Mouse (Mus musculus) thymus, postnatal 10 days (tissue): ENCODE measurements at regions not wholly inside any gene's neighbourhood (a gene's known extent, or its start where the extent isn't known, plus 50 kb on each side); places are given as distances from the start of the nearest gene placed in this dataset.
A peak's percentile ranks its signal among the peaks of the same experiment; 100 is the strongest.

ENCODE experiments used
- DNase-seq, 2 experiments: peaks; one replicate each; pipeline ENCODE4 v3.0.0; 2021; ENCODE audit warnings: low spot score in 2 of 2

DNA sequence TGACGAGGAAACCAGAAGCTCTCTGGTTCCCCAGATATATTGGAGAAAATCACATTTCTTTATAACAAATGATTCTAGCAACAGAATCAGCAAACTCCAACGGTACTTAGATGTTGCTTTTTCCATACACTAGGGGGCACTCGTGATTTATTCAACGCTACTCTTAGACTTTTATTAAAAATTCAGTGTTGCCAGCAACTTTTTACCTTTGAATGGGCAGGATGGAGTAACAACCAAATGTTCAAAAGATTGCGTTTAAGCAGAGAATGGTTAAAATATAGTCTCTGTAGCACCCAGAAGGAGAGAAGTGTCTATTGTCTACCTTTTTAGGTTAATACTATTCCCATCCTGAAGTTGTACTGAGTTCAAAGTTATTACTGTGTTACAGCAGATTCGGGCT is 715.4 kb upstream of the Cblb start:
- peak in 1 of 2 experiments; percentile 36 for DNase-seq

DNA sequence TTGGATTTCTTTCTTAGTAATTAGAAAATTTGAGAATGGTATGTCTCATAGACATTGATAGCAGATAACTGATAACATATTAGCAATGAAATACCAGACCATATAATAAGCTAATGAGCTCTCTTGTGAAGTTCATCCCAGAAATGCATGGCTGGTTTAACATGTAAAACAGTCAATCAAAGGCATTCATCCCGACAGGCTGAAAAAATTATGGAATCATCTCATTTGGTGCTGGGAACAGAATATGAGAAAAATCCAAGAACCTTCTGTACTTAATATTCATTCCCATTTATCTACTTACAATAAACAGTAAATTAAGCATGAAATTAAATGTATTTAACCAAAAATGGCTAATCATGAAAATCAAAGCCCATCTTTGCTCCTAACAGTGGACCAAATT is 698.8 kb upstream of the Cblb start:
- DNase-seq, result no peak

DNA sequence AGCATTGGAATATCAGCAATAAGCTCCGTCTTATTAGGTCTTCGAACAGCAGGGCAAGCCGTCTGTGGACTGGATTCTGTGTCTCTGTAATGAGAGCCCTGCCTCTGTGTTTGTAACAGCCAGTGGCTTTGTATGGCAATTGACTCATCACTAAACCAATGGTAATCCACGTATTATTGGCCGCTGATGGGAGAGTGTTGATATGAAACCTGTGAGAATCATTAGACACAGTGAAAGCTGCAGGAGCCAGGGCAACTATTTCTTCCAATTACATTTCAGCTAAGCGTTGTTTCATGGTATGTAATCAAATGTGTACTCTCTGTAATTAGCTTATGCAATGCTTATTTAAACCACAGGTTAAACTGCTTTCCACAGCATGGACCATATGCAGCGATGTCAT is 696.1 kb upstream of the Cblb start:
- no peak for DNase-seq

DNA sequence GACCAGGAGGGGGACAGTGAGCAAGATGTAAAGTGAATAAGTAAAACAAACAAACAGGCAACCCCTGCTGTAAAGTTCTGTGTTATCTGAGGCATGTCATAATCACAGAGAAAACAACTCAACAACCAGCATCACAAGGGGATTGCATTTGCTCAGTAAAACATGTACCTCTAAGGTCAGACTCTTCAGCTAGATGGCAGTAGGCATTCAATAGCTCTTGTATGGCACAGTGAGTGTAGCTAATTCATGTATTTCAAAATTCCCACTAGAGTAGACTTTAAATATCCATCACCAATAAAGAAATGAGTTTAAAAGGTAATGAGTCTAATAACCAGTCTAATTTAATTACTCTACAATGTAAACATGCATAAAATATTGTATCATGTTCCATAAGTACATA is 683.9 kb upstream of the Cblb start:
- no peak for DNase-seq

DNA sequence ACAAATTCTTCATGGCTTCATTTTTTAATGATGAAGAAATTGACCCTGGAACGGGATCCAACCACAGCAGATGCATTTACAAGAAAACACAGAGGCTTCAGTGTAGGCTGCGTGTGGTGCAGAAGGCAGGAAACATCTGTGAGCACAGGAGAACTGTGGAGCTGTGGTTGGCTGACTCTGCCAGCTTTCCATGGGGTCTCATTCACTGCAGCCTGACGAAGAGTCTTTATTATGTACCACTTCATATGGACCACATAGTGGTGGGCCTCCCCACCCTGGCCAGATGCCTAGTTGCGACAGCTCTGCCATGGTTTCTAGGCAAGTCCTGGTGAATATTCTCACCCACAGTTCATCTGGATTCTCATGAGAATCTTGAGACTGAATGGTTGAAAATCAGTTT is 678.9 kb upstream of the Cblb start:
- DNase-seq, result no peak

DNA sequence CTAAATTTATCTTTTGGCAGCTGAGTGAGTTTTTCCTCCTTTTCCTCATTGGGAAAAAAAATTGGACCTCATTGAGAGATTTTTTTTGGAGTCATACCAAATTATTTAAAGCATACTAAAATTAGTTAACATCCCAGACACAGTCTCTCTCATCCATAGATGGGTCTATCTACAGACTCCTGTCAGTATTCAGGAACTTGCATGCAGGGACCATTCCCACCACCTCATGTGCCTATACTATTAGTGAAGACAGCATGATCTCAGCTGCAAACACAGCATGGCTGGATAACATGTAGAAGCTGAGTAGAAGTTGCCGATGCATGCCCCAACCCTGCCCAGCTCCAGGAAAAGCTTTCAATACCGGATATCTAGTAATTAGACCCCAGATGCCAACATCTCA is 677.2 kb upstream of the Cblb start:
- DNase-seq, result no peak

DNA sequence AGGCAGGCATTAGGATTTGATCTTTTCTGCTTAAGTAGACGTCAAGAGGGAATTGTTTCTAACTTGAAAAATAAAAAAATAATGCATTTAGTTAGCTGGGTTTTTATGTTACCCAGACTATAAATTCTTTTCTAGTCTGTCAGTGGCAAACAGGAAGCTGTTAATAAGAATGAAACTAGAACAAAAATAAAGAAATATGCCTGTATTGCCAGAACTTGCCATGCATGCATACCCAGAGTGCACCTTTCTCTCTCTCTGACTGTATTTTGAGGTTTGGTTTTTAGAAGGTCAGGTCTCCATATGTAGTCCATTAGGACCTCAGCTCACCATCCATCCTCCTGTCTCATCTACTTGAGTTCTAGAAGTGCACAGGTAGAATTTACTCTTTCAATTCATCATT is 661.0 kb upstream of the Cblb start:
- DNase-seq, result no peak

DNA sequence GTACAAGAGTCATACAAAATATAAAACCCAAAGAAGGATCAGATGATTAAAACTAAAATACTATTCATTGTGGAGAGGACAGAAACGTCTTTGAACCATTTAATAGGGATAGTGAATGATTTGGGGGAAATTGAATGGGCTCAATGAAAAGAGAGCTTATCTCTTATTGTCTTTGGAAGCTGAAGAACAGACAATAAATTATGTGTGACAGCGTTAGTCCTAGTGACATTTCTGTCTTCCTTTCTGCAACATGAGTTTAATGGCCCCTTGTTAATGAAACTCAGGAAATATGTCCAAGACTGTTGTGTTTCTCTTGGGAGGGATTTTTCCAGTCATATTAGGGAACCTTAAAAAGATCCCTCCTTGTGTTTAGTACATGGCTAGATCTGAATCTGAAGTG is 644.6 kb upstream of the Cblb start:
- DNase-seq, result no peak

DNA sequence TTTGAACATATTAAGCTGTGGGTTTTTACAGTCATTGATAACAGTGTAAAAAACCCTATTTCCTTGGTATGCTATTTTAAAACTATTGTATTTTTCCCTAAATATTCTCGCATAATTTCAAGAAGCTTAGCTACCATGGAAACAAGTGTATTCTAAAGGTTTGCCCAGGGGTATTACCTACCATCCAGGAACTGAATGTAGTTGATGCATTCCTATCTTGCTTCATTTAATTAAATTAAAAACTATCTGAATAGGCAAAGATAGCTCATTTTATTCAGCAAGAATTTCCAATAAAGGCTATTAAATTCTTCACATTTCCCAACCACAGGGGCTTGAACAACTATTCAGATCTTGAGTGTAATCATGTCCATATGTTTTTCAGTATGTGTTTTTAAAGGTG is 643.5 kb upstream of the Cblb start:
- DNase-seq, result no peak

DNA sequence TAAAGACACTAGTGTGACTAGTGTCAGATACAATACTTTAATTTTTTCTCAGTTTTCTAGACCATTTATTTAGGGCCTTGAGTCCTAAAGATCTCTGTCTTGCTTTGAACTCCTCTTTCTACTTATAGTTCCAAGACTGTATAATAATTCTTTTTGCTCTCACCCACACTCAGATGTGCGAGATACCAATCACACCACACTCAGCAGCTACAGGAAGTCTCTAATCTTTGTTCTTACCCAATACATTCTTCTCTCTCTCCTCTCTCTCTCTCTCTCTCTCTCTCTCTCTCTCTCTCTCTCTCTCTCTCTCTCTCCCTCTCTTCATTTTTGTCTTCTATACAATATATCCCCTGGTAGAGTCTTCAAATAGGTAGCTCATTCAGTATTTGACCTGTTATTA is 637.2 kb upstream of the Cblb start:
- no peak for DNase-seq
